Mouse (Mus musculus) NIH3T3 (cell line): ENCODE data around the gene Hoxd8.

ENCODE experiments used
- DNase-seq: peaks from one replicate; pipeline ENCODE4 v3.0.0-alpha.2; 2012; ENCODE audit warnings: low read depth

Hoxd8 gene

GRCm38 (mm10) chr2:74704393-74704998, at the start of gene Hoxd8:
Gene Hoxd8 (plus strand): TSS chr2:74704615.
- peak; percentile 94 for DNase-seq

GRCm38 (mm10) chr2:74654743-74655419, 49.5 kb upstream of the Hoxd8 start:
- no peak for DNase-seq

- no peak for DNase-seq
Observed at GRCm38 (mm10) chr2:74655420-74655781, 49.0 kb upstream of the Hoxd8 start.

- DNase-seq = no peak
Observed at GRCm38 (mm10) chr2:74655821-74656631, 48.4 kb upstream of the Hoxd8 start.

GRCm38 (mm10) chr2:74656632-74657021, 47.8 kb upstream of the Hoxd8 start:
- DNase-seq = no peak

GRCm38 (mm10) chr2:74657251-74658023, 47.0 kb upstream of the Hoxd8 start:
- no peak for DNase-seq

GRCm38 (mm10) chr2:74658024-74658666, 46.3 kb upstream of the Hoxd8 start:
- no peak for DNase-seq

GRCm38 (mm10) chr2:74658667-74659371, 45.6 kb upstream of the Hoxd8 start:
- no peak for DNase-seq

- no peak for DNase-seq
Observed at GRCm38 (mm10) chr2:74659507-74660005, 44.9 kb upstream of the Hoxd8 start, which contains the start of gene Evx2. Gene Evx2 (minus strand): TSS chr2:74659557.

GRCm38 (mm10) chr2:74660421-74661375, 43.7 kb upstream of the Hoxd8 start:
- no peak for DNase-seq

- peak; percentile 71 for DNase-seq
Observed at GRCm38 (mm10) chr2:74661685-74662084, 42.7 kb upstream of the Hoxd8 start.

GRCm38 (mm10) chr2:74663291-74663925, 41.0 kb upstream of the Hoxd8 start:
- DNase-seq = peak; percentile 81

- DNase-seq = no peak
Observed at GRCm38 (mm10) chr2:74666411-74666810, 38.0 kb upstream of the Hoxd8 start.

- no peak for DNase-seq
Observed at GRCm38 (mm10) chr2:74667191-74667841, 37.1 kb upstream of the Hoxd8 start.

GRCm38 (mm10) chr2:74667842-74668357, 36.5 kb upstream of the Hoxd8 start, which contains the start of gene Hoxd13:
Gene Hoxd13 (plus strand): TSS chr2:74668310.
- DNase-seq = no peak

GRCm38 (mm10) chr2:74668370-74669229, 35.8 kb upstream of the Hoxd8 start:
- DNase-seq = no peak

- no peak for DNase-seq
Observed at GRCm38 (mm10) chr2:74669230-74669578, 35.2 kb upstream of the Hoxd8 start.
